Mouse (Mus musculus) myocyte (in vitro differentiated cells): ENCODE data around the gene Nppc. TPM values are rescaled to one million over a fixed set of nuclear protein-coding genes. Genes with fewer than 3 reads are reported as not detected.

ENCODE experiments used
- H3K27me3 ChIP-seq: one replicate; pipeline ENCODE4 v1.6.1; 2011; ENCODE audit not compliant: control insufficient read depth, insufficient read depth, insufficient read length
- H3K36me3 ChIP-seq: one replicate; pipeline ENCODE4 v1.6.1; 2011; ENCODE audit not compliant: control insufficient read depth, insufficient read depth
- H3K4me2 ChIP-seq: one replicate; pipeline ENCODE4 v1.6.1; 2011; ENCODE audit warnings: low read depth, control low read depth
- H3K4me3 ChIP-seq: one replicate; pipeline ENCODE4 v1.5.1; 2011; ENCODE audit warnings: mild to moderate bottlenecking, control low read depth, moderate library complexity
- H3K79me2 ChIP-seq: one replicate; pipeline ENCODE4 v1.6.1; 2011; ENCODE audit not compliant: control insufficient read depth, insufficient read depth
- H3ac ChIP-seq: one replicate; pipeline ENCODE4 v1.6.1; 2011; ENCODE audit not compliant: control insufficient read depth, insufficient read length
- CEBPB ChIP-seq: IDR thresholded peaks from 2 replicates; pipeline ENCODE4 v1.6.1; 2011; ENCODE audit warnings: mild to moderate bottlenecking, moderate library complexity; ENCODE audit not compliant: poor library complexity, insufficient read depth, severe bottlenecking
- E2F4 ChIP-seq: IDR thresholded peaks from one replicate; pipeline ENCODE4 v1.6.1; 2011; ENCODE audit warnings: mild to moderate bottlenecking, control low read depth, moderate library complexity; ENCODE audit not compliant: insufficient read depth
- MAX ChIP-seq: IDR thresholded peaks from one replicate; pipeline ENCODE4 v1.6.1; 2011; ENCODE audit warnings: low read depth, mild to moderate bottlenecking, control low read depth
- MYOD1 ChIP-seq, 3 experiments: IDR thresholded peaks; one replicate each; pipeline ENCODE4 v1.6.1; 2011; ENCODE audit warnings: control low read depth in 2 of 3, low read depth in 2 of 3, mild to moderate bottlenecking in 2 of 3, moderate library complexity in 1 of 3; ENCODE audit not compliant: insufficient read length in 2 of 3, control insufficient read depth in 1 of 3
- MYOG ChIP-seq, 3 experiments: IDR thresholded peaks; one replicate each; pipeline ENCODE4 v1.6.1; 2011; ENCODE audit warnings: control low read depth in 2 of 3, low read depth in 2 of 3, mild to moderate bottlenecking in 2 of 3; ENCODE audit not compliant: insufficient read length in 2 of 3, control insufficient read depth in 1 of 3, insufficient read depth in 1 of 3
- POLR2A ChIP-seq: IDR thresholded peaks from one replicate; pipeline ENCODE4 v1.6.1; 2011; ENCODE audit warnings: low read depth, mild to moderate bottlenecking, control low read depth, moderate library complexity; ENCODE audit not compliant: insufficient read length
- POLR2AphosphoS2 ChIP-seq: IDR thresholded peaks from one replicate; pipeline ENCODE4 v1.6.1; 2011; ENCODE audit warnings: low read depth, control low read depth; ENCODE audit not compliant: insufficient read length
- REST ChIP-seq: IDR thresholded peaks from one replicate; pipeline ENCODE4 v1.6.1; 2011; ENCODE audit warnings: mild to moderate bottlenecking, control low read depth, moderate library complexity; ENCODE audit not compliant: insufficient read depth, insufficient read length
- SRF ChIP-seq: IDR thresholded peaks from one replicate; pipeline ENCODE4 v1.6.1; 2011; ENCODE audit warnings: low read depth; ENCODE audit not compliant: control insufficient read depth, insufficient read length
- TCF12 ChIP-seq: IDR thresholded peaks from one replicate; pipeline ENCODE4 v1.6.1; 2011; ENCODE audit warnings: mild to moderate bottlenecking, control low read depth; ENCODE audit not compliant: poor library complexity, insufficient read depth, severe bottlenecking
- TCF3 ChIP-seq: IDR thresholded peaks from one replicate; pipeline ENCODE4 v1.6.1; 2011; ENCODE audit warnings: low read depth, control low read depth; ENCODE audit not compliant: insufficient read length
- USF1 ChIP-seq: IDR thresholded peaks from one replicate; pipeline ENCODE4 v1.6.1; 2011; ENCODE audit warnings: low read depth, mild to moderate bottlenecking, control low read depth, moderate library complexity
- polyA plus RNA-seq: library from polyadenylated mRNA; unstranded; fragments of >200 nt; fragmentation: generic; extraction: Trizol; gene quantifications from one replicate; pipeline ENCODE4 v1.2.1, GENCODE M21; 2012; ENCODE audit warnings: missing spikeins

Nppc gene
- 0.14 TPM for polyA plus RNA-seq

- Histone ChIP-seq H3K27me3 (peaks cover 84% of the 10 kb centered on the region), H3K4me3 (no peak within 1 kb of the TSS), H3K4me2 (peak within 1 kb of the TSS; percentile 73), H3K79me2 (no peaks in the 10 kb centered on the region), H3ac (no peak within 1 kb of the TSS), H3K36me3 (no peaks in the 10 kb centered on the region)
- TF ChIP-seq POLR2AphosphoS2 (no peak), E2F4 (no peak), CEBPB (no peak), MAX (no peak), MYOG (IDR thresholded peaks at IDR 0.05; ENCODE audit: control insufficient read depth in 1 of 3, insufficient read depth in 1 of 3, insufficient read length in 2 of 3, low read depth in 2 of 3) (no peak)
These were observed at the start of gene Nppc for GRCm38 (mm10) chr1:86670279-86671038. Gene Nppc, minus strand, starts transcription at chr1:86670571.

DNA sequence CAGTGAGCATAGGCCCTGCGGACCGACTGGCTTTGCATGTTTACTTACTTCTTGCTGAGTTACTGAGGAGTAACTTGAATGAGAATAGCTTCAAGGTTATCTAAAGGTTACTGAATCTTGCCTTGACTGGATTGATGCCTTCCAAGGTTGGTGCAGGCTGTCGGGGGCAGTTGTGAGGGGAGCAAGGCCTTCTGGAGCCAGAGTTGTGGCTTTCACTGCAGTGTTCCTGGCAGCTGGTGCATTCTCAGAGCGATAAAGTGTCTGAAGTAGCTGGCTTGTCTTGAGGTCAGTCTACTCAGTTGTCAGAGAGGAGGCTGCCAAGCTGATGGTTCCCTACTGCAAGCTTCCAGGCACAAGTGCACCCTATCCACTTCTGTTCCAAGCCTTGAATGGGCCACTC is 49.0 kb upstream of the Nppc start:
- peaks cover 3% of the 10 kb centered on the region for H3K79me2 ChIP-seq
- no peak overlapping the region for H3ac ChIP-seq
- H3K36me3 ChIP-seq, result no peaks in the 10 kb centered on the region
- no peak overlapping the region for H3K4me2 ChIP-seq
- H3K27me3 ChIP-seq, result no peaks in the 10 kb centered on the region
- TF ChIP-seq REST (no peak), MYOG (IDR thresholded peaks at IDR 0.05; ENCODE audit: control insufficient read depth in 1 of 3, insufficient read depth in 1 of 3, insufficient read length in 2 of 3, low read depth in 2 of 3) (peak in 1 of 3 experiments; percentile 51), MYOD1 (IDR thresholded peaks at IDR 0.05; ENCODE audit: control insufficient read depth in 1 of 3, insufficient read length in 2 of 3, low read depth in 2 of 3) (peak in 1 of 3 experiments; percentile 23)
- no peak overlapping the region for H3K4me3 ChIP-seq

GRCm38 (mm10) chr1:86718190-86718589 is 47.8 kb upstream of the Nppc start:
- no peak overlapping the region for H3K4me2 ChIP-seq
- H3K4me3 ChIP-seq, result no peak overlapping the region
- H3K27me3 ChIP-seq, result no peaks in the 10 kb centered on the region
- TF ChIP-seq CEBPB, result no peak
- TF ChIP-seq MAX, result no peak
- no peak for TF ChIP-seq TCF3
- no peak for TF ChIP-seq E2F4
- TF ChIP-seq USF1, result no peak
- TF ChIP-seq MYOD1 (IDR thresholded peaks at IDR 0.05; ENCODE audit: control insufficient read depth in 1 of 3, insufficient read length in 2 of 3, low read depth in 2 of 3), result no peak
- no peak for TF ChIP-seq POLR2AphosphoS2
- no peak for TF ChIP-seq POLR2A
- TF ChIP-seq SRF, result no peak
- no peak for TF ChIP-seq MYOG (IDR thresholded peaks at IDR 0.05; ENCODE audit: control insufficient read depth in 1 of 3, insufficient read depth in 1 of 3, insufficient read length in 2 of 3, low read depth in 2 of 3)
- no peak for TF ChIP-seq TCF12
- no peak for TF ChIP-seq REST
- H3K36me3 ChIP-seq, result no peaks in the 10 kb centered on the region
- peaks cover 9% of the 10 kb centered on the region for H3K79me2 ChIP-seq
- H3ac ChIP-seq, result no peak overlapping the region

DNA sequence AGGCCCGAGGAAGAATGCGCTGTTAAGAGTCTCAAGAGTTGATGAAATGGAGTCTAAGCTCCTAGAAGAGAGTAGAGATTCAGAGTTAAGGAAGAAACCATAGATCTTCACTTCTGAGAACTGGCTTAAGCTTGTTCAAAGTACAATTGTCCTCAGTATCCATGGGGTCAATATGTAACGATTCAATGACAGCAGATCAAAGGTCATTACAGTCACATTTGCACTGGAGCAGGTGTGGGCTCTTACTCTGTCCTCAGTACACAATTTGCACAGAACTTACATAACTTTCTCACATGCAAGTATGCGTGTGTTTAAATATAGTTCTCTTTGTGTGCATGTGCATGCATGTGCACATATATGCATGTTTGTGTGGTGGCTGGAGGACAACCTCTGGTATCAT is 42.7 kb upstream of the Nppc start:
- peaks cover 17% of the 10 kb centered on the region for H3K79me2 ChIP-seq
- no peak overlapping the region for H3K4me3 ChIP-seq
- TF ChIP-seq MYOD1 (IDR thresholded peaks at IDR 0.05; ENCODE audit: control insufficient read depth in 1 of 3, insufficient read length in 2 of 3, low read depth in 2 of 3) (no peak), SRF (no peak), POLR2A (no peak), MAX (no peak), MYOG (IDR thresholded peaks at IDR 0.05; ENCODE audit: control insufficient read depth in 1 of 3, insufficient read depth in 1 of 3, insufficient read length in 2 of 3, low read depth in 2 of 3) (no peak), USF1 (no peak)
- no peak overlapping the region for H3ac ChIP-seq
- no peaks in the 10 kb centered on the region for H3K36me3 ChIP-seq
- no peak overlapping the region for H3K4me2 ChIP-seq
- no peaks in the 10 kb centered on the region for H3K27me3 ChIP-seq

- Histone ChIP-seq H3K4me2 (no peak overlapping the region), H3ac (no peak overlapping the region), H3K79me2 (peaks cover 18% of the 10 kb centered on the region), H3K36me3 (no peaks in the 10 kb centered on the region), H3K27me3 (no peaks in the 10 kb centered on the region), H3K4me3 (no peak overlapping the region)
- TF ChIP-seq POLR2A (no peak), POLR2AphosphoS2 (no peak), MAX (no peak), CEBPB (no peak), MYOG (IDR thresholded peaks at IDR 0.05; ENCODE audit: control insufficient read depth in 1 of 3, insufficient read depth in 1 of 3, insufficient read length in 2 of 3, low read depth in 2 of 3) (no peak), E2F4 (no peak), TCF12 (no peak), SRF (no peak), TCF3 (no peak), REST (no peak), USF1 (no peak)
These were observed 41.7 kb upstream of the Nppc start for GRCm38 (mm10) chr1:86712045-86712444.
